Mouse (Mus musculus) CH12.LX (cell line): ENCODE measurements around the gene 4930469K13Rik. TPM values are rescaled to one million over a fixed set of nuclear protein-coding genes. Genes with fewer than 3 reads are reported as not detected.
A peak's percentile ranks its signal among the peaks of the same experiment; 100 is the strongest.

Experiments used
- DNase-seq: peaks from one replicate; pipeline ENCODE4 v3.0.0-alpha.2; 2013; ENCODE audit errors: extremely low read depth
- H3K27ac ChIP-seq: 2 replicates; pipeline ENCODE4 v1.5.1; 2012; ENCODE audit warnings: low read depth, mild to moderate bottlenecking, control low read depth, moderate library complexity; ENCODE audit not compliant: insufficient read depth
- H3K27me3 ChIP-seq: replicated peaks from 2 replicates; pipeline ENCODE3; 2012; ENCODE audit warnings: inconsistent platforms
- H3K36me3 ChIP-seq, 2 experiments: replicated peaks in 1 of 2; 2 replicates each; pipeline versions ENCODE3 to v1.6.1; 2012; ENCODE audit warnings: inconsistent platforms in 1 of 2, low read length in 1 of 2, mild to moderate bottlenecking in 1 of 2, mixed read lengths in 1 of 2, moderate library complexity in 1 of 2; ENCODE audit not compliant: control insufficient read depth in 1 of 2, insufficient read depth in 1 of 2
- H3K4me1 ChIP-seq, 2 experiments: 2 replicates each; pipeline ENCODE4 v1.6.1; 2012; ENCODE audit warnings: inconsistent platforms in 1 of 2, moderate library complexity in 1 of 2; ENCODE audit not compliant: insufficient read depth in 2 of 2, control insufficient read depth in 1 of 2
- H3K4me2 ChIP-seq: 2 replicates; pipeline ENCODE4 v1.6.1; 2012; ENCODE audit warnings: low read depth, mild to moderate bottlenecking, control low read depth; ENCODE audit not compliant: poor library complexity, insufficient read depth, severe bottlenecking
- H3K4me3 ChIP-seq, 3 experiments: fragments of 150-350 bp in 1 of 3; sonication (generic) in 1 of 3; replicated peaks in 1 of 3; 2 replicates each; pipeline versions ENCODE3 to v1.5.1; 2011 to 2012; ENCODE audit warnings: low read depth in 2 of 3, low read length in 2 of 3, mild to moderate bottlenecking in 2 of 3, moderate library complexity in 2 of 3, control low read depth in 1 of 3, improper control_type of control experiment in 1 of 3, inconsistent platforms in 1 of 3, mixed read lengths in 1 of 3; ENCODE audit not compliant: poor library complexity in 1 of 3
- H3K79me2 ChIP-seq: replicated peaks from 2 replicates; pipeline ENCODE4 v1.6.1; 2012; ENCODE audit warnings: mild to moderate bottlenecking, moderate library complexity; ENCODE audit not compliant: control insufficient read depth, poor library complexity, insufficient read depth, severe bottlenecking; ENCODE audit errors: extremely low read depth
- H3K9ac ChIP-seq: 2 replicates; pipeline ENCODE4 v1.6.1; 2012; ENCODE audit warnings: low read depth, mild to moderate bottlenecking, control low read depth, moderate library complexity; ENCODE audit not compliant: insufficient read depth
- H3K9me3 ChIP-seq: replicated peaks from 2 replicates; pipeline ENCODE3; 2012; ENCODE audit warnings: low read length, inconsistent platforms, mixed read lengths
- BHLHE40 ChIP-seq: IDR thresholded peaks from 2 replicates; pipeline ENCODE4 v1.6.1; 2011; ENCODE audit warnings: mild to moderate bottlenecking, low read depth, low read length, improper control_type of control experiment
- CHD1 ChIP-seq: IDR thresholded peaks from 2 replicates; pipeline ENCODE4 v1.6.1; 2012; ENCODE audit warnings: low read depth, low read length, improper control_type of control experiment, inconsistent platforms
- EP300 ChIP-seq: IDR thresholded peaks from 2 replicates; pipeline ENCODE4 v1.6.1; 2011; ENCODE audit warnings: low read length, improper control_type of control experiment
- IRF4 ChIP-seq: IDR thresholded peaks from 2 replicates; pipeline ENCODE4 v1.6.1; 2014; ENCODE audit warnings: low read depth, mild to moderate bottlenecking, inconsistent platforms, low read length, improper control_type of control experiment
- KAT2A ChIP-seq: IDR thresholded peaks from 2 replicates; pipeline ENCODE4 v1.6.1; 2012; ENCODE audit warnings: low read length, improper control_type of control experiment, inconsistent platforms; ENCODE audit not compliant: insufficient replicate concordance
- MAFK ChIP-seq: IDR thresholded peaks from 2 replicates; pipeline ENCODE4 v1.6.1; 2011; ENCODE audit warnings: low read length, improper control_type of control experiment; ENCODE audit not compliant: insufficient replicate concordance
- MAZ ChIP-seq: IDR thresholded peaks from 2 replicates; pipeline ENCODE4 v1.6.1; 2012; ENCODE audit warnings: low read depth, mild to moderate bottlenecking, inconsistent platforms, low read length, improper control_type of control experiment, moderate library complexity
- MYC ChIP-seq: IDR thresholded peaks from 2 replicates; pipeline ENCODE4 v1.6.1; 2011; ENCODE audit warnings: low read depth, mild to moderate bottlenecking, improper control_type of control experiment, low read length
- NELFE ChIP-seq: IDR thresholded peaks from 2 replicates; pipeline ENCODE4 v1.6.1; 2011; ENCODE audit warnings: low read depth, low read length, improper control_type of control experiment
- PAX5 ChIP-seq: IDR thresholded peaks from 2 replicates; pipeline ENCODE4 v1.6.1; 2012; ENCODE audit warnings: low read length, inconsistent platforms, mixed read lengths
- POLR2A ChIP-seq: IDR thresholded peaks from 2 replicates; pipeline ENCODE4 v1.6.1; 2011; ENCODE audit warnings: low read depth, mild to moderate bottlenecking, improper control_type of control experiment, low read length
- POLR2AphosphoS2 ChIP-seq: IDR thresholded peaks from 2 replicates; pipeline ENCODE4 v1.6.1; 2011; ENCODE audit warnings: low read depth, low read length, improper control_type of control experiment
- SMC3 ChIP-seq: IDR thresholded peaks from 2 replicates; pipeline ENCODE4 v1.6.1; 2011; ENCODE audit warnings: low read depth, low read length, improper control_type of control experiment
- TBP ChIP-seq: conservative IDR thresholded peaks from 2 replicates; pipeline ENCODE4 v1.6.1; 2011; ENCODE audit warnings: low read depth, low read length, improper control_type of control experiment
- UBTF ChIP-seq: IDR thresholded peaks from 2 replicates; pipeline ENCODE4 v1.6.1; 2012; ENCODE audit warnings: low read depth, mild to moderate bottlenecking, inconsistent platforms, low read length, improper control_type of control experiment, moderate library complexity
- ZKSCAN1 ChIP-seq: IDR thresholded peaks from 2 replicates; pipeline ENCODE4 v1.6.1; 2012; ENCODE audit warnings: low read depth, inconsistent platforms, low read length, improper control_type of control experiment, borderline replicate concordance
- ZNF384 ChIP-seq: IDR thresholded peaks from 2 replicates; pipeline ENCODE4 v1.6.1; 2012; ENCODE audit warnings: low read depth, low read length, improper control_type of control experiment, inconsistent platforms
- dilution Hi-C: fragments of 300-500 bp; cut with MboI; formaldehyde crosslinking; loops from 2 replicates; pipeline ENCODE4 v1.14.3; 2020; ENCODE audit warnings: low sequenced_read_pairs; ENCODE audit not compliant: extremely low pct_unique_long_range_greater_than_20kb, extremely low pct_ligation_motif_present
- in situ Hi-C: fragments of 300-500 bp; cut with MboI; formaldehyde crosslinking; loops from 3 replicates; pipeline ENCODE4 v1.14.3; 2019; ENCODE audit warnings: low sequenced_read_pairs, low pct_ligation_motif_present, low pct_unique_long_range_greater_than_20kb, mixed read lengths
- polyA plus RNA-seq: library from polyadenylated mRNA; unstranded; fragments of >175 nt; gene quantifications from 2 replicates; pipeline ENCODE4 v1.2.1, GENCODE M21; 2012; ENCODE audit warnings: low read depth; ENCODE audit not compliant: insufficient read length
- total RNA-seq, 2 experiments: library from RNA; depleted of rRNA; stranded (reverse); fragments of 300-350 nt in 1 of 2; fragments of >200 nt in 1 of 2; gene quantifications; 2 replicates each; pipeline ENCODE4 v1.2.3; 2012 to 2014

4930469K13Rik gene
- total and polyA plus RNA-seq, 3 experiments, result not detected

- Histone ChIP-seq H3K4me3 (no peak overlapping the region), H3K4me1 (peaks cover 7 to 44% of the 10 kb centered on the region in 2 experiments; a peak in 3 of 4 replicates), H3K27ac (peak overlapping the region; percentile 9; the same call in 1 of the 2 replicates), H3K9me3 (no peaks in the 10 kb centered on the region), H3K4me2 (no peak overlapping the region), H3K27me3 (no peaks in the 10 kb centered on the region), H3K9ac (no peak overlapping the region), H3K79me2 (no peaks in the 10 kb centered on the region), H3K36me3 (peaks cover 45 to 46% of the 10 kb centered on the region in 2 experiments)
- in situ Hi-C loops (loop anchor here (5.0 to 25.0 kb wide), 2 partner anchors 139 to 349 kb away; no protein-coding TSS in a partner anchor), dilution Hi-C loops (no loop called here)
- DNase-seq, result peak; percentile 73
- TF ChIP-seq ZNF384, result no peak
- no peak for TF ChIP-seq NELFE
- TF ChIP-seq UBTF, result 0 out of 2 replicates have a peak, but pooled peaks have one; percentile 28
Observed at GRCm38 (mm10) chr11:34086164-34086751, 12.1 kb downstream of the 4930469K13Rik start.

- H3K4me2 ChIP-seq, result no peak overlapping the region
- H3K36me3 ChIP-seq, result peaks cover 47 to 54% of the 10 kb centered on the region in 2 experiments
- H3K9me3 ChIP-seq, result no peaks in the 10 kb centered on the region
- DNase-seq, result no peak
- H3K79me2 ChIP-seq, result no peaks in the 10 kb centered on the region
- peaks cover 7 to 49% of the 10 kb centered on the region in 2 experiments; a peak in 3 of 4 replicates for H3K4me1 ChIP-seq
- no peak overlapping the region for H3K9ac ChIP-seq
- dilution Hi-C loops (no loop called here), in situ Hi-C loops (loop anchor here (5.0 to 25.0 kb wide), 2 partner anchors 137 to 347 kb away; no protein-coding TSS in a partner anchor)
- H3K27me3 ChIP-seq, result no peaks in the 10 kb centered on the region
- H3K27ac ChIP-seq, result no peak overlapping the region
- TF ChIP-seq CHD1 (no peak), NELFE (no peak), SMC3 (no peak), POLR2AphosphoS2 (no peak), BHLHE40 (no peak), KAT2A (no peak), MAFK (no peak), POLR2A (no peak), IRF4 (no peak), PAX5 (no peak), ZKSCAN1 (no peak), TBP (no peak), ZNF384 (no peak), MYC (no peak), EP300 (no peak), MAZ (no peak)
- no peak overlapping the region for H3K4me3 ChIP-seq
Observed at GRCm38 (mm10) chr11:34084639-34085038, 13.7 kb downstream of the 4930469K13Rik start.
